Mouse (Mus musculus): ENCODE measurements around the gene Fstl4.

- TF ChIP-seq POLR2A (IDR thresholded peaks at IDR 0.05; ENCODE audit: borderline replicate concordance, low read depth, low read length) (no peak), CTCF (IDR thresholded peaks at IDR 0.05; ENCODE audit: low read depth, low read length) (no peak)
Observed at GRCm38 (mm10) chr11:53055896-53056295, 291.5 kb downstream of the Fstl4 start.
